11 mouse cellular contexts compared by ENCODE assay signal in the genomic region with DNA sequence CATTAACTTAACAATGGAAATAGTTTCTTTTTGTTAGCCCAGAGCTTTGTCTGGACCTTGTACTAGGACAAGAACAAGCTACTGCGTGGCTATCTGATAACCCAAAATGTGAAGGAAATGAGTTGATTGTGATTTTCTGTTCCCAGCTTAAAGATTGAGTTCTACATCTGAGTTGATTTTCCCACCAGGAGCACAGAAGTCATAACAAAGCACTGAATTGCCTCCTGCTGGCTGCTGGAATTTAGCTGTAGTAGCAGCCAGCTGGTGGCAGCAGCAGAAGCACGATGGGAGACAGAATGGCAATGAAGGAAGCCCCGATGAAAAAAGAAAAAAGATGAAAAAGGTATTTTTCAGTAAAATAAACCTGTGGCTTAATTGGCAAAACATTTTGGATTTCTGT. TPM values are rescaled to one million over a fixed set of nuclear protein-coding genes. Genes with fewer than 3 reads are reported as not detected.
DNase-seq lines count a peak whose midpoint lies in the region; ATAC-seq and TF ChIP-seq lines count a peak whose summit lies in the region.
"Had no signal": no experiment of that assay in that cellular context is flagged by ENCODE, and none has a peak within 500 bp of the region (broad histone marks: within the 10 kb centered on the region; RNA-seq: fewer than 3 reads in every experiment).

No protein-coding gene starts in this region.

- no peaks in the 10 kb centered on the region for H3K36me3 ChIP-seq in stomach, postnatal 0 days (ENCODE audit: control insufficient read depth, insufficient read depth, low read length)
- H3K36me3 ChIP-seq: liver, embryonic 15.5 days; stomach, embryonic 15.5 days had no signal

- H3K27ac ChIP-seq in stomach, postnatal 0 days (replicated peaks), result no peak overlapping the region
- H3K27ac ChIP-seq: liver, embryonic 15.5 days; stomach, embryonic 15.5 days had no signal

- no peaks in the 10 kb centered on the region for H3K27me3 ChIP-seq in stomach, postnatal 0 days (ENCODE audit: control insufficient read depth, insufficient read depth, low read length)
- H3K27me3 ChIP-seq: liver, embryonic 15.5 days; stomach, embryonic 15.5 days had no signal

- no peak for ATAC-seq in stomach, postnatal 0 days (ENCODE audit: low FRiP score, low TSS enrichment)

- 12% methylated on average over 3 of the region's 3 CpGs for WGBS in stomach, postnatal 0 days

- TF ChIP-seq CTCF in stomach, postnatal 0 days (IDR thresholded peaks at IDR 0.05; ENCODE audit: low read depth), result peak; percentile 63

- DNase-seq in adrenal gland, adult 2 months, result peak; percentile 19
- DNase-seq in adrenal gland, adult 18-20 months (ENCODE audit: low spot score in 2 of 2), result no peak
- peak; percentile 39 for DNase-seq in layer of hippocampus, adult 11-12 months (ENCODE audit: low spot score)
- DNase-seq in layer of hippocampus, adult 9-10 months (ENCODE audit: low spot score), result no peak
- peak; percentile 33 for DNase-seq in cerebellum, adult 8-10 months
- peak; percentile 32 to 46 for DNase-seq in kidney, postnatal 36 days
- peak; percentile 18 for DNase-seq in stomach, postnatal 0 days (ENCODE audit: low spot score)
- no peak for DNase-seq in natural killer cell, adult 2 months (ENCODE audit: low spot score in 2 of 2)

- H3K9me3 ChIP-seq in stomach, postnatal 0 days (ENCODE audit: control insufficient read depth, low read length), result no peaks in the 10 kb centered on the region
- H3K9me3 ChIP-seq: liver, embryonic 15.5 days; stomach, embryonic 15.5 days had no signal

- H3K9ac ChIP-seq in stomach, postnatal 0 days (ENCODE audit: low read length), result no peak overlapping the region
- H3K9ac ChIP-seq: liver, embryonic 15.5 days; stomach, embryonic 15.5 days had no signal

- no peak overlapping the region for H3K4me3 ChIP-seq in stomach, postnatal 0 days (ENCODE audit: low read depth, low read length)
- H3K4me3 ChIP-seq: erythroblast, embryonic 14.5 days; liver, embryonic 15.5 days; stomach, embryonic 15.5 days had no signal

- H3K4me1 ChIP-seq in stomach, postnatal 0 days (replicated peaks; ENCODE audit: control insufficient read depth, insufficient read depth), result no peaks in the 10 kb centered on the region
- H3K4me1 ChIP-seq: stomach, embryonic 15.5 days had no signal

- TF ChIP-seq EP300 in stomach, postnatal 0 days (optimal IDR thresholded peaks at IDR 0.05), result no peak

- no peak overlapping the region for H3K4me2 ChIP-seq in stomach, postnatal 0 days (replicated peaks; ENCODE audit: low read depth)
- H3K4me2 ChIP-seq: liver, embryonic 15.5 days; stomach, embryonic 15.5 days had no signal

RNA-seq across cellular contexts. Expression of a gene that starts 2.9 kb away (rescaled TPM):
- total RNA-seq in adrenal gland, adult 2 months (2021), result 10 to 100 TPM; 19.7 to 21.4 TPM
- 2.7 and 6.7 TPM in 2 replicates for polyA plus RNA-seq in adrenal gland, adult 2 months (2012; rRNA removed)
- total RNA-seq in adrenal gland, adult 18-20 months (2021), result 10 to 100 TPM; 14.3 to 24.8 TPM
- polyA plus RNA-seq in stomach, postnatal 0 days (2015; fragmentation: Nextera tagmentation; extraction: Ambion mirVana), result 8.3 and 9.0 TPM in 2 replicates
- polyA plus RNA-seq: erythroblast, embryonic 14.5 days had no signal

RNA-seq across cellular contexts. Expression of a gene that starts 32.7 kb away (rescaled TPM):
- total RNA-seq in adrenal gland, adult 2 months (2021), result under 1 TPM in 1 of 2 experiments, not detected in 1; 0.59 TPM
- polyA plus RNA-seq in adrenal gland, adult 2 months (2012; rRNA removed), result 0.04 TPM in 2 replicates
- under 1 TPM; 0.27 to 0.67 TPM for total RNA-seq in adrenal gland, adult 18-20 months (2021)
- 1.0 and 1.1 TPM in 2 replicates for polyA plus RNA-seq in stomach, postnatal 0 days (2015; fragmentation: Nextera tagmentation; extraction: Ambion mirVana)

Comparison
In these comparisons a context has a peak if more than half of its experiments do, and no peak if none do; other contexts are left out.
1. DNase-seq: peak in adrenal gland, adult 2 months (single experiment), layer of hippocampus, adult 11-12 months (single experiment), cerebellum, adult 8-10 months (single experiment), kidney, postnatal 36 days (2 of 2) and stomach, postnatal 0 days (single experiment); none in adrenal gland, adult 18-20 months (0 of 2), layer of hippocampus, adult 9-10 months (single experiment) and natural killer cell, adult 2 months (0 of 2).